Mouse (Mus musculus) olfactory bulb, adult 2 months (tissue): Measurements from ENCODE around the gene Lat.

Source experiments
- CTCF ChIP-seq: fragments of 200-500 bp; IDR thresholded peaks from 2 replicates; pipeline ENCODE4 v1.5.1; 2012; ENCODE audit warnings: low read depth, mild to moderate bottlenecking, low read length, moderate library complexity; ENCODE audit not compliant: insufficient read depth
- POLR2A ChIP-seq: fragments of 200-500 bp; IDR thresholded peaks from 2 replicates; pipeline ENCODE4 v1.6.1; 2012; ENCODE audit warnings: mild to moderate bottlenecking, low read depth, low read length, moderate library complexity; ENCODE audit not compliant: insufficient read depth

DNA sequence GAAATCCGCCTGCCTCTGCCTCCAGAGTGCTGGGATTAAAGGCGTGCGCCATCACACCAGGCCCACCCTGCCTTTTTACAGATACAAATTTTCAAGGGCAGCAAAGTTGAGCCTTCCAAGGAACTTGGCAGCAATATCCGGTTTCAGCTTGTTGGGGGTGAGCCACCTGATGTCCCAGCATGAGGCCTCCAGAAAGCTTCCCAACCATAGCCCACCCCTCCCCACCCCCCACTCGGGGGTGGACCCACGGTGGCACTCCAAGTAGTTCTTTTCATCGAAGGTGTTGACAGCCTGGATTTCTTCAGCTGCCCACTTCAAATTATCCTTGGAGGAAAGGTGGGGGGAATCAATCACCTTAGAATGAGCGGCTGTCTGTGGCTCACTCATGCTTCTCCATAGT, 30.5 kb downstream of the Lat start:
- TF ChIP-seq POLR2A (no peak), CTCF (no peak)
